Mouse (Mus musculus) thymus, adult 2 months (tissue): Measurements from ENCODE around the gene Tmem176a. TPM values are rescaled to one million over a fixed set of nuclear protein-coding genes. Genes with fewer than 3 reads are reported as not detected.
"Not testable (repeated sequence)": the region's sequence is repeated elsewhere in the genome, so short reads cannot be mapped to it uniquely, and the experiment has no call there.

ENCODE experiments used
- DNase-seq: peaks from one replicate; pipeline ENCODE4 v3.0.0; 2021
- H3K27ac ChIP-seq: fragments of 200-500 bp; 2 replicates; pipeline ENCODE4 v1.5.1; 2012; ENCODE audit warnings: low read length, control low read depth; ENCODE audit not compliant: control insufficient read depth, insufficient read depth
- H3K27me3 ChIP-seq: fragments of 200-500 bp; 2 replicates; pipeline ENCODE4 v1.6.1; 2012; ENCODE audit warnings: mild to moderate bottlenecking, low read length, moderate library complexity, mixed read lengths; ENCODE audit not compliant: control insufficient read depth, insufficient read depth
- H3K36me3 ChIP-seq: fragments of 200-500 bp; 2 replicates; pipeline ENCODE4 v1.6.1; 2012; ENCODE audit warnings: mild to moderate bottlenecking, low read length, moderate library complexity; ENCODE audit not compliant: control insufficient read depth, insufficient read depth
- H3K4me1 ChIP-seq: fragments of 200-500 bp; replicated peaks from 2 replicates; pipeline ENCODE4 v1.6.1; 2012; ENCODE audit warnings: low read length; ENCODE audit not compliant: control insufficient read depth, insufficient read depth
- H3K4me3 ChIP-seq: fragments of 200-500 bp; 2 replicates; pipeline ENCODE4 v1.5.1; 2012; ENCODE audit warnings: mild to moderate bottlenecking, low read length, control low read depth, moderate library complexity; ENCODE audit not compliant: control insufficient read depth, insufficient read depth
- CTCF ChIP-seq: fragments of 200-500 bp; IDR thresholded peaks from 2 replicates; pipeline ENCODE4 v1.5.1; 2012; ENCODE audit warnings: mild to moderate bottlenecking, control low read depth, low read length, moderate library complexity, borderline replicate concordance; ENCODE audit not compliant: control insufficient read depth, poor library complexity, insufficient read depth; ENCODE audit errors: extremely low read depth
- POLR2A ChIP-seq: fragments of 200-500 bp; IDR thresholded peaks from 2 replicates; pipeline ENCODE4 v1.6.1; 2012; ENCODE audit warnings: mild to moderate bottlenecking, low read length, control low read depth, moderate library complexity; ENCODE audit not compliant: control insufficient read depth, poor library complexity, insufficient read depth; ENCODE audit errors: extremely low read depth
- WGBS: fragments of 180-500 bp; shearing (Covaris S2); methylation state at CpG from one replicate; pipeline ENCODE4 v1.1.7; 2018; 5-methylcytosine and 5-hydroxymethylcytosine counted together
- polyA plus RNA-seq: library from polyadenylated mRNA; depleted of rRNA; stranded (reverse); fragments of >200 nt; gene quantifications from 2 replicates; pipeline ENCODE4 v1.2.3, GENCODE M21; 2012

Tmem176a gene
- polyA plus RNA-seq, 1 experiment, result 84.8 TPM

DNA sequence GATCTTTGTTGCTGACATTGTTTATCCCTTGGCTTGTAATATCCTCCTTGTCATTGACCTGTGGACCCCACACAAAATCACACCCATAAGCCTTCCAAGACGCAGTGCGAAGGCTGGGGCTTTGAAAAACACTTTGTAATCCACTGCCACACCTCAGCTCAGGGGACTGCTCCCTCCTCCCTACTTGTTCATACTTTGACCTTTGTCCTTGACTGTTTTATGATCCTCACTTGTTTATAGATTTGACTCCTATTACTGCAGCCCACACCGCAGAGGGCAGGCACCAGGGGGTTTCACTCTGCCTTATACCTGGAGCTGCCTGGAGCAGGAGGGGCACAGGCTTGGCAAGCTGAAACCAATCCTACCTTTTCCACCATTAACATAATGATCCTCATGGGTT, 24.0 kb downstream of the Tmem176a start:
- TF ChIP-seq POLR2A, result no peak
- TF ChIP-seq CTCF, result no peak
- Histone ChIP-seq H3K27ac (no peak overlapping the region), H3K36me3 (no peaks in the 10 kb centered on the region), H3K27me3 (no peaks in the 10 kb centered on the region), H3K4me3 (no peak overlapping the region), H3K4me1 (peaks cover 4% of the 10 kb centered on the region)
- no peak for DNase-seq
- 95% methylated on average over 3 of the region's 3 CpGs for WGBS

DNA sequence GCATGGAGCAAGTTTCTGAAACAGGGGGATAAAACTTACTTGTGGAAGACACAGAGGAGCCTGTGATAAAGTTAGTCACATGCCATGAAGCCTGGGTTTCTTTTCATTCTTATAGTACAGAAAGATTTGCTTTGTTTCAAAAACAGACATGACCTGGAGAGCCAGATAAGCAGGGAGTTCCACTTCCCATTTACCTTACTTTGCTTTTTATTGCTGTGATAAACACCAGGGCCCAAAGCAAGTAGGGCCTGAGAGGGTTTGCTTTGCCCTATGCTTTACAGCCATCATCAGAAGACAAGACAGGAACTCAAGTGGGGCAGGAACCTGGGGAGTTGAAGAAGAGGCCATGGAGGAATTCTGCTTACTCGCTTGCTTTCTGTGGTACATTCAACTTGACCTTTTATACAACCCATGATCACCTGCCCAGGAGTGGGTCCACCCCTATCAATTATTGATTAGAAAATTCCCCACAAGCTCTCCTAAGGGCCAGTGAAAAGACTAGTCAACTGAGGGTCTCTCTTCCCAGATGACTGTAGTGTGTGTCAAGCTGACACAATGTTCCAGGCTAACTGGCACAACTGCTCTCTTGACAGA, 24.5 kb downstream of the Tmem176a start:
- Histone ChIP-seq H3K27ac (no peak overlapping the region), H3K4me3 (no peak overlapping the region), H3K36me3 (no peaks in the 10 kb centered on the region), H3K27me3 (no peaks in the 10 kb centered on the region), H3K4me1 (no peaks in the 10 kb centered on the region; the same call in 1 of the 2 replicates)
- no peak for DNase-seq
- 96% methylated on average over 1 of the region's 1 CpGs for WGBS
- TF ChIP-seq POLR2A, result no peak
- TF ChIP-seq CTCF, result no peak

DNA sequence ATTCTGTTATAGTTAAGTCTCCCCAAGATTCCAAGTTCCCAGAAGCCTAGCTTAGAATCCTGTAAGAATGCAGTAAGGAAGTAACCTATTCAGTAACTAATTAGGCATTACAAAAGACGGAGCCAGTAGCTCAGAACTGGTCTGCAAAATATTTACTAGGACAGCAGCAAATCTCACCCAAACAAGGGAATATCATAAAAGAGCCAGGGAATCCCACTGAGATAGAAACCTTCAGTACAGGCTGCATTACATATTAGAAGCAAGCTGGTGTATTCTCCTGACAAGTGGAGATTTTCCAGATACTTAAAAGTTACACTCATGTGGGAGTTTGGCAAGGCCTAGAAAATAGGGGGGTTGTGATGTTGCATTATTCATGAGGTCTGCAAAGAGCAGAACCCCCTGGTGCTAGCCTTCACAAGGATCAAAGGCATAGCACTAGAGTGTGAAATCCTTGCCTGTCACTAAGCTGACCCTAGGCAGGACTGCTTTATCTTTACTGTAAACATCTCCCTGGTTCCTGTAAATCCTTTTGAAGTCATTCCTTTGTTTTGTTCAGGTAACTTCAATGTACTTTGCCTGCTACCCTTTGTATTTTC, 25.7 kb downstream of the Tmem176a start:
- H3K4me1 ChIP-seq, H3K27ac ChIP-seq, DNase-seq, H3K4me3 ChIP-seq, H3K27me3 ChIP-seq, H3K36me3 ChIP-seq: not testable (repeated sequence)
- WGBS, result 94% methylated on average over 1 of the region's 1 CpGs

DNA sequence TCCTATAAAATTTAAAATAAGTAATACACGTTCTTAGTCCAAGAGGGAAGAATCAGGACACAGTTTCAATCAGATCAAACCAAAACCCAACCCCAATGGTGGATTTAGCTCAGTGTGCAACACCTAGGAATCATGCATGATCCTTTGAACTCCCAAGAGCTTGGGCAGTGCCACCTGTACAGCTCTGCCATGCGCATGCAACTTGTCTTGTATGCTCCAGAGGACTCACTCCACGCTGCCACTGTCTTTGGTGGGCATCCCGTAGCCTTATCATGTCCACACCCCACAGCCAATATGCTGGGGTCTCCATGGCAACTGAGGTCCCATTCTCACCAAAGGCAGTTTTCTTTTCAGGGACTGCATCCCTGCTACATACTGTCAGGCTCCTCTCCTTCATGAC, 26.4 kb downstream of the Tmem176a start:
- no peak for DNase-seq
- TF ChIP-seq CTCF (no peak), POLR2A (no peak)
- WGBS, result 90% methylated on average over 4 of the region's 4 CpGs
- Histone ChIP-seq H3K4me3 (no peak overlapping the region), H3K36me3 (no peaks in the 10 kb centered on the region), H3K27me3 (no peaks in the 10 kb centered on the region), H3K4me1 (no peaks in the 10 kb centered on the region), H3K27ac (no peak overlapping the region)

DNA sequence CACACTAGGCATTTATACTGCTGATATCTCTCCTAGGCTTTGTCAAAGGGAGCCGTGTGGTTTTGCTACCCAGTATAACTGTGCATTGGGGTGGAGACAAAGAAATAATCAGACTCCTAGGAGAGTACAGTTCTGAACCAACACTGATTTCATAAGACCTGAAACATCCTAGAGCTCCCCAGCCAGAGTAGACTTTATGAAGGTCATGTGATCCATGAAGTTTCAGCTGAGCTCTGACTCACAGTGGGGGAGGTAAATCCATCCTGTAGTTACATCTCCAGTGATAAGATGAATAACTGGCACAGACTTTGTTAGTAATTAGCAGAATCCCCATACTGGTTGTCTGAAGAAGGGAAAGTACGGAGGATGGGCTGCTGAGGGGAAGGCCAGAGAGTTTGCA, 29.1 kb downstream of the Tmem176a start:
- Histone ChIP-seq H3K4me3 (no peak overlapping the region), H3K4me1 (no peaks in the 10 kb centered on the region), H3K27me3 (no peaks in the 10 kb centered on the region), H3K27ac (no peak overlapping the region), H3K36me3 (no peaks in the 10 kb centered on the region)
- DNase-seq, result no peak
- TF ChIP-seq POLR2A, result no peak
- no peak for TF ChIP-seq CTCF
- WGBS, result 88% methylated on average over 2 of the region's 2 CpGs

GRCm38 (mm10) chr6:48872596-48872995, 31.9 kb downstream of the Tmem176a start, which contains the start of gene Aoc1:
Aoc1 (plus strand) TSS chr6:48872896.
- no peak for DNase-seq
- H3K27ac ChIP-seq, result no peak within 1 kb of the TSS
- no peak for TF ChIP-seq CTCF
- no peak for TF ChIP-seq POLR2A
- H3K4me1 ChIP-seq, result no peaks in the 10 kb centered on the region
- no peak within 1 kb of the TSS for H3K4me3 ChIP-seq
- 85% methylated on average over 5 of the region's 5 CpGs for WGBS
- H3K36me3 ChIP-seq, result no peaks in the 10 kb centered on the region
- no peaks in the 10 kb centered on the region for H3K27me3 ChIP-seq

DNA sequence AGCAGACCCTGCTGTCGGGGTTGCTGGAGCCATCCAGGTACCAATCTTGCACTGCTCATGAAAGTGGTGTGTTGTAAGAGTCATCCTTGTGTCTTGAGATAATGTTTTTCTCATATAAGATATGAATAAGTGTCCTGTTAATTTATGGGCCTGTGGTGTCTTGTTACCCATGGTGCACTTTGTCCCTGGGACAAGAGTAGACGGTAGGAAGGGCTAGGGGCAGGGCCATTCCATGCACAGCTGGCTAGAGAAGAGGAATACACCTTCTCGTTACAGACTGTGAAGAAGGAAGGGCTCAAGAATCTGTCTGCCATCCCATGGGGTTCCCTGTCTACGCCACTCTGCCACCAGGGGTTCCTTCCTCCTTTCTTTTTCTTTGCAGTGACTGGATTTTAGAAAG, 33.9 kb downstream of the Tmem176a start:
- no peak overlapping the region for H3K4me3 ChIP-seq
- no peaks in the 10 kb centered on the region for H3K27me3 ChIP-seq
- 86% methylated on average over 4 of the region's 4 CpGs for WGBS
- no peaks in the 10 kb centered on the region for H3K4me1 ChIP-seq
- DNase-seq, result no peak
- TF ChIP-seq POLR2A (no peak), CTCF (no peak)
- no peaks in the 10 kb centered on the region for H3K36me3 ChIP-seq
- H3K27ac ChIP-seq, result no peak overlapping the region
